8 mouse cellular contexts compared by ENCODE assay signal in the genomic region with DNA sequence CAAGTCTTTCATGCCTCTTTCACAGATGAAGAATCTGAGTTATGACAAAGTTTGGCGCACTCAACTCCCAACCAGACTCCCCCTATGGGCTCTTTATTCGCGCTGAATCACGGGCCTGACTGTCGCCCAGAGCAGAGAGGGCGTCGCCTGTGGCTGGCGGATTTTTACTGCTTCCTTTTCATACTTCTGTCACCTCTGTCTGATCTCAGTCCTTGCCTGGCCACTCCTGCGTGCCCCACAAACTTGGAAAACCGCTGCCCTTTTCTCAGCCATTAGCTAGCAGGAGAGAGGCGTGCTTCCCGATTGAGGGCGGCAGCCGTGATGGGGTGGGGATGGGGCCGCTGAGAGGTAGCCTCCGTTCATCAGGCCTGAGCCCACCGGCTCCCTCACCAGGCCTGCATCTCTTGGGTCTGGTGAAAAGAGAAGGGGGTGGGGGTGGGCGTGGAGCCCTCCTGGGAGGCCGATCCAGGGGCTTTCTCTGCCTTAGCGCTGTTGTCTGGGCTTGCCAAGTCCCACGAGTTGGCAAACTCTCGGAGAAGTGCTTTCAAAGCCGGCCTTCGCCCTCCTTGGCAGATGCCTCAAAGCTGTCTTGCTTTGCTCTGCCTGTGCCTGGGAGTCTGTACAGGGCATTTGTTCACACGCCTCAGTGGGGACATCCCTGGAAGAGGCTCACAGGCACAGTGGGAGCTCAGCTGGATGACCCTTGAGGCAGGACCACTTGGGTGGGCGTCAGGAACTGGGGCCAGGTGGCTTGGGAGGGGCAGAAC.
A peak's percentile ranks its signal among the peaks of the same experiment; 100 is the strongest.
DNase-seq lines count a peak whose midpoint lies in the region; ATAC-seq and TF ChIP-seq lines count a peak whose summit lies in the region.

No protein-coding gene starts in this region.

- no peaks in the 10 kb centered on the region for H3K9me3 ChIP-seq in E14TG2a.4 (ENCODE audit: low read length)
- H3K9me3 ChIP-seq in hindbrain, embryonic 15.5 days = no peaks in the 10 kb centered on the region

- H3K4me2 ChIP-seq in hindbrain, embryonic 15.5 days = peak overlapping the region; percentile 61

- peak overlapping the region; percentile 71 for H3K4me3 ChIP-seq in E14TG2a.4 (replicated peaks; ENCODE audit: low read length)
- peak overlapping the region; percentile 30 for H3K4me3 ChIP-seq in hindbrain, embryonic 15.5 days

- no peak for TF ChIP-seq CTCF in E14TG2a.4 (conservative IDR thresholded peaks at IDR 0.05; ENCODE audit: low read length)

- ATAC-seq in hindbrain, embryonic 15.5 days (ENCODE audit: low FRiP score, low read depth) = peak; percentile 89

- peak overlapping the region; percentile 62 for H3K27ac ChIP-seq in hindbrain, embryonic 15.5 days (replicated peaks)

- H3K27me3 ChIP-seq in E14TG2a.4 (ENCODE audit: insufficient read depth, low read length) = no peaks in the 10 kb centered on the region
- 0 out of 2 replicates have a peak, but pooled peaks cover 5% of the 10 kb centered on the region for H3K27me3 ChIP-seq in hindbrain, embryonic 15.5 days

- no peaks in the 10 kb centered on the region for H3K36me3 ChIP-seq in E14TG2a.4 (ENCODE audit: insufficient read depth, low read length)
- H3K36me3 ChIP-seq in hindbrain, embryonic 15.5 days = no peaks in the 10 kb centered on the region

- peaks cover 93% of the 10 kb centered on the region for H3K4me1 ChIP-seq in E14TG2a.4 (replicated peaks; ENCODE audit: low read depth, low read length)
- peaks cover 17% of the 10 kb centered on the region for H3K4me1 ChIP-seq in hindbrain, embryonic 15.5 days (replicated peaks)

- peak overlapping the region; percentile 20; the same call in 1 of the 2 replicates for H3K9ac ChIP-seq in hindbrain, embryonic 15.5 days

- under 1% methylated on average over 26 of the region's 26 CpGs for WGBS in hindbrain, embryonic 15.5 days

- peak; percentile 26 for DNase-seq in brain, embryonic 18.5 days (ENCODE audit: low read depth, low spot score)
- DNase-seq in gastrocnemius, adult 8-10 months (ENCODE audit: low spot score in 2 of 2) = peak; percentile 26 to 37
- peak; percentile 35 to 47 for DNase-seq in layer of hippocampus, postnatal 36 days
- DNase-seq in lung, postnatal 10 days = peak; percentile 66
- DNase-seq in retina, embryonic 14.5 days (ENCODE audit: low spot score) = peak; percentile 57
- peak; percentile 44 for DNase-seq in urinary bladder, adult 2 months (ENCODE audit: low spot score)

Comparison
In these comparisons a context has a peak if more than half of its experiments do, and no peak if none do; other contexts are left out.
1. Peak in every context shown above with its lines: DNase-seq, ATAC-seq, H3K4me3 ChIP-seq and H3K27ac ChIP-seq.